In genomic region chr7:68275838-68276731, GRCm38 (mm10) we compare ENCODE assay signal across 8 mouse cellular contexts. TPM values are rescaled to one million over a fixed set of nuclear protein-coding genes. Genes with fewer than 3 reads are reported as not detected.
DNase-seq lines count a peak whose midpoint lies in the region; ATAC-seq and TF ChIP-seq lines count a peak whose summit lies in the region.

No protein-coding gene starts in this region.

- peak overlapping the region; percentile 53 for H3K4me2 ChIP-seq in hindbrain, embryonic 12.5 days (replicated peaks)
- peak overlapping the region; percentile 57 for H3K4me2 ChIP-seq in limb, embryonic 14.5 days (replicated peaks; ENCODE audit: low read depth, low read length, severe bottlenecking)

- 0 out of 2 replicates have a peak, but pooled peaks have one; percentile 29 for ATAC-seq in hindbrain, embryonic 12.5 days (ENCODE audit: low FRiP score)
- ATAC-seq in limb, embryonic 14.5 days (ENCODE audit: low FRiP score, low read depth) = no peak
- peak; percentile 40; the same call in 1 of the 2 replicates for ATAC-seq in monocyte, adult 5-6 weeks (replicated peaks; ENCODE audit: insufficient number of reproducible peaks, low FRiP score, low TSS enrichment, poor library complexity, severe bottlenecking)

- H3K9ac ChIP-seq in hindbrain, embryonic 12.5 days = 0 out of 2 replicates have a peak overlapping the region, but pooled peaks have one; percentile 4
- H3K9ac ChIP-seq in limb, embryonic 14.5 days (ENCODE audit: low read depth, low read length, severe bottlenecking) = peak overlapping the region; percentile 40

- peaks cover 16% of the 10 kb centered on the region for H3K4me1 ChIP-seq in hindbrain, embryonic 12.5 days
- H3K4me1 ChIP-seq in limb, embryonic 14.5 days (ENCODE audit: control insufficient read depth, insufficient read depth, low read length) = peaks cover 30% of the 10 kb centered on the region

- TF ChIP-seq POLR2A in limb, embryonic 14.5 days (IDR thresholded peaks at IDR 0.05; ENCODE audit: borderline replicate concordance, extremely low read depth, insufficient read depth, insufficient read length) = no peak

- no peak overlapping the region for H3K27ac ChIP-seq in hindbrain, embryonic 12.5 days
- peak overlapping the region; percentile 58 for H3K27ac ChIP-seq in limb, embryonic 14.5 days (replicated peaks; ENCODE audit: low read depth, low read length)

- H3K9me3 ChIP-seq in hindbrain, embryonic 12.5 days (replicated peaks) = no peaks in the 10 kb centered on the region
- no peaks in the 10 kb centered on the region for H3K9me3 ChIP-seq in limb, embryonic 14.5 days (ENCODE audit: control insufficient read depth, low read length)

- DNase-seq in embryo, embryonic 10 days (ENCODE audit: low spot score) = peak; percentile 41
- no peak for DNase-seq in embryo, embryonic 9.5 days (ENCODE audit: extremely low spot score)
- DNase-seq in ZHBTc4 (ENCODE audit: low read depth, low spot score) = peak; percentile 95
- DNase-seq in limb, embryonic 14.5 days (ENCODE audit: low spot score) = no peak
- no peak for DNase-seq in frontal cortex, postnatal 14 days (ENCODE audit: low spot score in 2 of 2)
- DNase-seq in gastrocnemius, postnatal 4 days (ENCODE audit: low spot score in 2 of 2) = no peak

- peaks cover 10% of the 10 kb centered on the region for H3K27me3 ChIP-seq in hindbrain, embryonic 12.5 days
- H3K27me3 ChIP-seq in limb, embryonic 14.5 days (ENCODE audit: control insufficient read depth, insufficient read depth, low read length) = no peaks in the 10 kb centered on the region

- WGBS in hindbrain, embryonic 12.5 days = 5% methylated on average over 36 of the region's 36 CpGs
- WGBS in limb, embryonic 14.5 days = 3% methylated on average over 31 of the region's 36 CpGs

- peak overlapping the region; percentile 26 for H3K4me3 ChIP-seq in hindbrain, embryonic 12.5 days
- H3K4me3 ChIP-seq in limb, embryonic 14.5 days (replicated peaks; ENCODE audit: low read length) = peak overlapping the region; percentile 34

- H3K36me3 ChIP-seq in hindbrain, embryonic 12.5 days = no peaks in the 10 kb centered on the region
- H3K36me3 ChIP-seq in limb, embryonic 14.5 days (ENCODE audit: control insufficient read depth, insufficient read depth, low read length) = no peaks in the 10 kb centered on the region

RNA-seq across cellular contexts. Expression of gene Fam169b, which starts 2.4 kb away (rescaled TPM):
- 0.34 and 0.42 TPM in 2 replicates for polyA plus RNA-seq in hindbrain, embryonic 12.5 days (2016; fragmentation: Nextera tagmentation; extraction: Ambion mirVana)
- 1.9 and 2.5 TPM in 2 replicates for polyA plus RNA-seq in limb, embryonic 14.5 days (2012; rRNA removed)
- polyA plus RNA-seq in limb, embryonic 14.5 days (2014; fragmentation: Nextera tagmentation; extraction: Ambion mirVana) = 1.0 TPM in 2 replicates
- total RNA-seq in monocyte, adult 5-6 weeks (2017) = 3.0 to 6.0 TPM (median 4.6 TPM) in 3 replicates
- 1 to 10 TPM; 1.0 to 1.3 TPM for total RNA-seq in gastrocnemius, postnatal 4 days (2021)

RNA-seq across cellular contexts. Expression of gene Pgpep1l, which starts 12.1 kb away (rescaled TPM):
- polyA plus RNA-seq in hindbrain, embryonic 12.5 days (2016; fragmentation: Nextera tagmentation; extraction: Ambion mirVana) = not detected in 2 replicates
- polyA plus RNA-seq in limb, embryonic 14.5 days (2012; rRNA removed) = 0.59 and 0.80 TPM in 2 replicates
- polyA plus RNA-seq in limb, embryonic 14.5 days (2014; fragmentation: Nextera tagmentation; extraction: Ambion mirVana) = 0.19 TPM in 1 of 2 replicates, not detected in the other
- 0.87 TPM in 1 of 3 replicates, not detected in the others for total RNA-seq in monocyte, adult 5-6 weeks (2017)
- 1 to 10 TPM; 5.6 to 6.5 TPM for total RNA-seq in gastrocnemius, postnatal 4 days (2021)

Comparison
In these comparisons a context has a peak if more than half of its experiments do, and no peak if none do; other contexts are left out.
1. DNase-seq: peak in embryo, embryonic 10 days (single experiment) and ZHBTc4 (single experiment); none in embryo, embryonic 9.5 days (single experiment), limb, embryonic 14.5 days (single experiment), frontal cortex, postnatal 14 days (0 of 2) and gastrocnemius, postnatal 4 days (0 of 2).